Mouse (Mus musculus) lung, adult 2 months (tissue): ENCODE data around the gene Rfx4.

Experiments used
- CTCF ChIP-seq: fragments of 200-500 bp; IDR thresholded peaks from 2 replicates; pipeline ENCODE4 v1.5.1; 2011; ENCODE audit warnings: mild to moderate bottlenecking, low read length, control low read depth; ENCODE audit not compliant: insufficient read depth
- POLR2A ChIP-seq: fragments of 200-500 bp; IDR thresholded peaks from 2 replicates; pipeline ENCODE4 v1.6.1; 2011; ENCODE audit warnings: low read depth, mild to moderate bottlenecking, control low read depth, low read length, borderline replicate concordance; ENCODE audit errors: extremely low read depth

DNA sequence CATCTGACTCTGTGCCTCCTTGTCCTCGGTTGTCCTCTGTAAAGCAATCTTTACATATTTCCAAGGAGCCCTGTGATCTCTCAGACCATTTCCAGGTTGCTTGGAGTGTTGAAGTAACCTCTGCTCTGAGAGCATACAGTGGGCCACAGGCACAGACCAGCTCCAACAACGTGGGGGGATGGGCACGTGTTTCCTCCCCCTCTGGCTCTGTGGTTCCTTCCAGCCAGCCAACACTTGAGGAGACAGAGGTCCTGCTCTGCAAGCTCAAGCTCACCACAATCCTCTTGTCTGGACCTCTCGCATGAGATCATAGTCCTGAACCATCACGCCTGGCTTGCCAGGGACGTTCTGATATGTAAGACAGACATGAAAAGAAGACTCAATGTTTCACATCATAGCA lies 79.7 kb downstream of the Rfx4 start:
- TF ChIP-seq CTCF (no peak), POLR2A (no peak)
